Mouse (Mus musculus) myocyte (in vitro differentiated cells): ENCODE data around the gene Rem2.

ENCODE experiments used
- CEBPB ChIP-seq: IDR thresholded peaks from 2 replicates; pipeline ENCODE4 v1.6.1; 2011; ENCODE audit warnings: mild to moderate bottlenecking, moderate library complexity; ENCODE audit not compliant: poor library complexity, insufficient read depth, severe bottlenecking
- E2F4 ChIP-seq: IDR thresholded peaks from one replicate; pipeline ENCODE4 v1.6.1; 2011; ENCODE audit warnings: mild to moderate bottlenecking, control low read depth, moderate library complexity; ENCODE audit not compliant: insufficient read depth
- MYOD1 ChIP-seq, 3 experiments: IDR thresholded peaks; one replicate each; pipeline ENCODE4 v1.6.1; 2011; ENCODE audit warnings: control low read depth in 2 of 3, low read depth in 2 of 3, mild to moderate bottlenecking in 2 of 3, moderate library complexity in 1 of 3; ENCODE audit not compliant: insufficient read length in 2 of 3, control insufficient read depth in 1 of 3
- POLR2A ChIP-seq: IDR thresholded peaks from one replicate; pipeline ENCODE4 v1.6.1; 2011; ENCODE audit warnings: low read depth, mild to moderate bottlenecking, control low read depth, moderate library complexity; ENCODE audit not compliant: insufficient read length
- REST ChIP-seq: IDR thresholded peaks from one replicate; pipeline ENCODE4 v1.6.1; 2011; ENCODE audit warnings: mild to moderate bottlenecking, control low read depth, moderate library complexity; ENCODE audit not compliant: insufficient read depth, insufficient read length
- TCF12 ChIP-seq: IDR thresholded peaks from one replicate; pipeline ENCODE4 v1.6.1; 2011; ENCODE audit warnings: mild to moderate bottlenecking, control low read depth; ENCODE audit not compliant: poor library complexity, insufficient read depth, severe bottlenecking
- TCF3 ChIP-seq: IDR thresholded peaks from one replicate; pipeline ENCODE4 v1.6.1; 2011; ENCODE audit warnings: low read depth, control low read depth; ENCODE audit not compliant: insufficient read length
- USF1 ChIP-seq: IDR thresholded peaks from one replicate; pipeline ENCODE4 v1.6.1; 2011; ENCODE audit warnings: low read depth, mild to moderate bottlenecking, control low read depth, moderate library complexity

DNA sequence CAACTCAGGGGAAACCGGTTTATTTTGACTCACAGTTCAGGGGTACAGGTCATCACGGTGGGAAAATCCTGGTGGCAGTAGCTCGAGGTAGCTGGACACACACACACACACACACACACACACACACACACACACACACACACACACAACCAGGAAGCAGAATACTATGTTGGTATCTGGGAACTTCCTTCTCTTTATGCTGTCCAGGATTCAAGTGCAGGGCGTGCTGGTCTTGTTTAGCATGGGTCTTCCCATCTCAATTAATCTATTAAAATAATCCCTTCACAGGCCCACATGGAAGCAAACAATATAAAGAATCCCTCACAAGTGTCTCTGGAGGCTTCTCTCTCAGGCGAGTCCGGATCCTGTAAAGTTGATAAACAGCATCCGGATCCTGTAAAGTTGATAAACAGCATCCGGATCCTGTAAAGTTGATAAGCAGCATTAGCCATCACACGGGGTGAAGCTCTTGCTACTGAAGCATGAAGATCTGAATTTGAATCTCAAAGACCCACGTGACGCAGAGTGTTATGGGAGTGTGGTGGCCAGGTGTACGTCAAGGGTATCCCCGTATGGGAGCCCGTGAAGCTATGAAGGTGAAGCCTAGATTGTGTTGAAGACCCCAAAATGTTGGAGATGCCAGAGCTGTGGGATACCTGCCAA lies 17.9 kb upstream of the Rem2 start:
- TF ChIP-seq TCF12 (no peak), POLR2A (no peak), USF1 (no peak), E2F4 (no peak), REST (no peak), CEBPB (no peak), TCF3 (no peak), MYOD1 (IDR thresholded peaks at IDR 0.05; ENCODE audit: control insufficient read depth in 1 of 3, insufficient read length in 2 of 3, low read depth in 2 of 3) (no peak)
